Mouse (Mus musculus): ENCODE measurements around the gene Nlk.

DNA sequence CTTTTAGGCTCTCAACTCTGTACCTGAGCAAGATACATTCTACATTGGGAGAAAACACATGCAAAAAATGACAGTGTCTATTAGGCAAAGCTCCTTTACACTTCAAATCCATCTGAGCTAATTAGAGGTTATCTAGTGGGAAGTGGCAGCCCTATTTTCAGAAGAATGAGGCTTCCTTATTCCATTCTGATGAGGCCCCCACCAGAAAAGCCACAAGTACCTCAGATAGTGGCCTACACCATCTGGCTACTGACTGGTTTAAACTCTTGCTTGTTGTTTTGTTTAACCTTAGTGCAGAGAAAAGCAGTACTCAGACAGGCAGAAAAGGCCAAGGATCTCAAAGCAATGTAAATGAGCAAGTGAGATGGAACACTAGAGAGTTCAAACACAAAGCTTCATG is 75.2 kb downstream of the Nlk start:
- TF ChIP-seq CTCF (IDR thresholded peaks at IDR 0.05; ENCODE audit: low read depth, low read length) (no peak), POLR2A (IDR thresholded peaks at IDR 0.05; ENCODE audit: borderline replicate concordance, low read depth, low read length) (no peak)

Measured in bone marrow macrophage, adult 2 months (primary cell).